Mouse (Mus musculus) Patski (cell line): ENCODE data around the gene Cemip. TPM values are rescaled to one million over a fixed set of nuclear protein-coding genes. Genes with fewer than 3 reads are reported as not detected.

ENCODE experiments used
- ATAC-seq: fragments of 100-300 bp; one replicate; pipeline ENCODE4 v1.8.0; 2021
- CTCF ChIA-PET: fragments of 350-600 bp; sonication (Branson Sonifier 250); formaldehyde crosslinking; loops from one replicate; lab custom pipeline; 2022; ENCODE audit warnings: inconsistent platforms; lab: Charles Lee
- POLR2A ChIA-PET: fragments of 350-600 bp; sonication (Branson Sonifier 250); formaldehyde crosslinking; loops from one replicate; lab custom pipeline; 2022; ENCODE audit warnings: antibody characterized with exemption, inconsistent platforms; lab: Charles Lee
- DNase-seq: peaks from one replicate; pipeline ENCODE4 v3.0.0-alpha.2; 2011; ENCODE audit warnings: low read depth, low spot score
- H3K27me3 ChIP-seq: fragments of 371-371 bp; one replicate; pipeline ENCODE4 v1.5.1; 2021
- CTCF ChIP-seq: fragments of 100-300 bp; IDR thresholded peaks from one replicate; pipeline ENCODE4 v1.5.1; 2021
- in situ Hi-C: fragments of 300-500 bp; cut with MboI; formaldehyde crosslinking; loops from 3 replicates; pipeline ENCODE4 v1.11.1; 2018; ENCODE audit warnings: low pct_unique_long_range_greater_than_20kb, mixed read lengths
- polyA plus RNA-seq: library from polyadenylated mRNA; unstranded; gene quantifications from one replicate; pipeline ENCODE4 v1.2.3, GENCODE M21; 2021

Gene Cemip
- polyA plus RNA-seq, 1 experiment from 2014 or later: 52.6 TPM

- in situ Hi-C loops: no loop called here
- ChIA-PET POLR2A (no interaction called here), CTCF (no interaction called here)
- ATAC-seq (peak; percentile 80), DNase-seq (peak; percentile 62)
- H3K27me3 ChIP-seq: no peaks in the 10 kb centered on the region
- no peak for TF ChIP-seq CTCF
Measured at GRCm38 (mm10) chr7:84117543-84118122, 31.3 kb upstream of the Cemip start.

DNA sequence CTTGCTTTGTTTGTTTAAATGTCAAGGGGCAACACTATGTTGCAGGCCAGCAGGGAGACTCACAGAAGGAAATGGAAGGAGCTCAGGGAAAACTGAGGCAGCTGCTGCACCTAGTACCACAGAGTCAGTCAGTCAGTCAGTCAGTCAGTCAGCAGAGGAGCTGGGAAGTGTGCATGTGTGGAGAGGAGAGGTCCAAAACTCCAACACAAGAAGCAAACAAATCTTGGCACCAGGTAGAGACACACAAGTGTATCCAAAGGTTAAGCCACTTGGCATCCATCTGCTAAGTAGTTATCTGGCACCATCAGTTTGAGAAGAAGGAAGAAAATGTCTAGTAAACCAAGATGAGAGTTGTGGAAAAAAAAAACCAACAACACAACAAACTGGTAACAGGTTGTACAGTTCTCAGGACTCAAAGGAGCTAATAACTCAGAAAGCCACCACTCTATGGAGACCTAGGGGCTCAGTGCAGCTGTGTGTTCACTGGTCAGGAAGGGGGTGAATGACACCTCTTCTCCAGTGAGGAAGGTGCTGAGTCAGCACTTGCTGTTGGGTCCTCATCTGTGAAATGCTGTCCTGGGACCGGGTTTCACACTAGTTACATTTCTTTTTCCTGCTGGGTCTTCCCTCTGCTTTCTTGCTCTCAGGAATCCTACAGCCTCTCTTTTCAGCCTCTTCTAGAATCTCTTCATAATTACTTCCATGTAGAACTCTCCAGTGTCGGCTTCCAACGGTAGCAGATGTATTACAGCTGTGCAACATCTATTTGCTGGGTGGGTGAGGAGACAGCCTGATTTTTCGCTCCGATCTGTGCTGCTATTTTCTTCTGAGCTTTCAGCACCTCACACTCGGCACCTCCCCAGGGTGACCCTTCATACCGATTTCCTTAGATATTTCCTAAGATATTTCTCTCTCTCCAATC is 30.6 kb upstream of the Cemip start:
- H3K27me3 ChIP-seq: no peaks in the 10 kb centered on the region
- in situ Hi-C loops: no loop called here

GRCm38 (mm10) chr7:84115385-84115784 is 29.1 kb upstream of the Cemip start:
- no peak for DNase-seq
- TF ChIP-seq CTCF: peak; percentile 15
- ChIA-PET POLR2A (no interaction called here), CTCF (interaction anchor here (1.2 to 3.3 kb wide), 4 partner anchors 11 to 157 kb away, joined by 4 to 12 read pairs (median 6); partner anchors contain the start of gene Cemip)
- no peak for ATAC-seq
- in situ Hi-C loops: no loop called here
- H3K27me3 ChIP-seq: no peaks in the 10 kb centered on the region

More for the DNA sequence above, 30.6 kb upstream of the Cemip start:
- no peak for DNase-seq
- no peak for TF ChIP-seq CTCF
- ChIA-PET CTCF (interaction anchor here (1.4 kb wide), 1 partner anchor 156 kb away, joined by 4 read pairs; no protein-coding TSS in a partner anchor), POLR2A (no interaction called here)
- ATAC-seq: no peak

- TF ChIP-seq CTCF: no peak
- POLR2A ChIA-PET: interaction anchor here (1.7 kb wide), 1 partner anchor 19 kb away, joined by 4 read pairs; no protein-coding TSS in a partner anchor
- in situ Hi-C loops: no loop called here
- H3K27me3 ChIP-seq: no peaks in the 10 kb centered on the region
- CTCF ChIA-PET: interaction anchor here (0.6 to 3.3 kb wide), 7 partner anchors 11 to 157 kb away, joined by 3 to 12 read pairs (median 4); partner anchors contain the start of gene Cemip
- ATAC-seq (no peak), DNase-seq (no peak)
Measured at GRCm38 (mm10) chr7:84114775-84115174, 28.5 kb upstream of the Cemip start.

DNA sequence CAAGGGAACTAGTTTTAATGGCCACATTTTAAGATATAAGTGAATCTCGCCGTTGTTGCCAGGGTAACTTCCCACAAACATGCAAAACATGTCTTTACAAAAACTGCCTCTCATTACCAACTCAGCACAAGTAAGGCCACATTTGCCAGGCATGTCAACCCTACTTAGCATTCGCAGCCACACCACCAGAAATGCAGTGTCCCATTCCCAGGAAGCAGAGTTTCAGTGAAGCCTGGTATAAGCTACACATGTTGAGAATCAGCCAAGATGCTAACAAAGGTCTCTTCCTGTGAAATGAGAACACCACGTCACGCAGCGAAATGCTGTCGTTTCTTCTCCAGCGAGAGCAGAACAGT is 26.7 kb upstream of the Cemip start:
- TF ChIP-seq CTCF: no peak
- ATAC-seq (no peak), DNase-seq (no peak)
- in situ Hi-C loops: no loop called here
- H3K27me3 ChIP-seq: no peaks in the 10 kb centered on the region
- ChIA-PET CTCF (interaction anchor here (0.9 to 3.3 kb wide), 5 partner anchors 8 to 133 kb away, joined by 3 to 12 read pairs (median 5); partner anchors contain the start of gene Cemip), POLR2A (interaction anchor here (1.7 kb wide), 1 partner anchor 21 kb away, joined by 4 read pairs; no protein-coding TSS in a partner anchor)

- TF ChIP-seq CTCF: no peak
- no peaks in the 10 kb centered on the region for H3K27me3 ChIP-seq
- ChIA-PET POLR2A (no interaction called here), CTCF (interaction anchor here (0.9 to 3.3 kb wide), 3 partner anchors 8 to 134 kb away, joined by 3 to 12 read pairs (median 5); partner anchors contain the start of gene Cemip)
- in situ Hi-C loops: no loop called here
- DNase-seq: no peak
- ATAC-seq: no peak
Measured at GRCm38 (mm10) chr7:84112351-84113034, 26.2 kb upstream of the Cemip start.

DNA sequence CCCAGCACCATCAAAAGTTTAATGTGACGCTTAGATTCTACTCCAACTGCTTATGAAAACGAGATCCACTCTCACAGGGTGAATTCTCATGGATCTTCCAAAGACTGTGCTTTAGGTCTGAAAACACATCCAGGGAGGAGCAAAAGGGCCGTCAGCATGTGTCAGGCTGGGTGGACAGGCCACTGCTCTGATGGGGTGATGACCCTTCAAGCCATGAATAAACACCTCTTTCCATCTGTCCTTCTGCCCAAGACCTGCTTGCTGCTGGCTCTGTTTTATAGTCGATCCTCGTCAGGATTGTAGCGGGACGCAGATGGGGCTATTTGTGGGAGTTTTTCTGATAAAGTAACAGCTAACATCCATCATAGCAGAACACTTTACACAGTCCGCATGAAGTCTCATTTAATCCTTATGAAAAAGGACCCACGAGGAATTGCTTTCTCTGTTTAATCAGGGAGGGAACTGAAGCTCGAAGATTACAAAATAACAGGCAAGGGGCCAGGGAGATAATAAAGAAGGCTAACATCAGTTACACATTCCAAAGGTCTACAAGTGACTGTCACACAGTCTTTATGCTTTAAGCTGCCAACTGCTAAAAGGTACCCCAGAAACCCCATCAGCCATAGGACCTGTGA is 25.5 kb upstream of the Cemip start:
- ChIA-PET POLR2A (no interaction called here), CTCF (interaction anchor here (1.4 to 1.9 kb wide), 2 partner anchors 8 to 24 kb away, joined by 4 to 5 read pairs; no protein-coding TSS in a partner anchor)
- DNase-seq (no peak), ATAC-seq (no peak)
- no peaks in the 10 kb centered on the region for H3K27me3 ChIP-seq
- TF ChIP-seq CTCF: no peak
- in situ Hi-C loops: no loop called here

GRCm38 (mm10) chr7:84106942-84107341 is 20.6 kb upstream of the Cemip start:
- no peaks in the 10 kb centered on the region for H3K27me3 ChIP-seq
- ChIA-PET POLR2A (no interaction called here), CTCF (no interaction called here)
- no peak for DNase-seq
- in situ Hi-C loops: no loop called here
- ATAC-seq: no peak
- TF ChIP-seq CTCF: no peak

- TF ChIP-seq CTCF: no peak
- ATAC-seq (no peak), DNase-seq (no peak)
- H3K27me3 ChIP-seq: no peaks in the 10 kb centered on the region
- POLR2A ChIA-PET: no interaction called here
- in situ Hi-C loops: no loop called here
- CTCF ChIA-PET: no interaction called here
Measured at GRCm38 (mm10) chr7:84102589-84102988, 16.3 kb upstream of the Cemip start.

DNA sequence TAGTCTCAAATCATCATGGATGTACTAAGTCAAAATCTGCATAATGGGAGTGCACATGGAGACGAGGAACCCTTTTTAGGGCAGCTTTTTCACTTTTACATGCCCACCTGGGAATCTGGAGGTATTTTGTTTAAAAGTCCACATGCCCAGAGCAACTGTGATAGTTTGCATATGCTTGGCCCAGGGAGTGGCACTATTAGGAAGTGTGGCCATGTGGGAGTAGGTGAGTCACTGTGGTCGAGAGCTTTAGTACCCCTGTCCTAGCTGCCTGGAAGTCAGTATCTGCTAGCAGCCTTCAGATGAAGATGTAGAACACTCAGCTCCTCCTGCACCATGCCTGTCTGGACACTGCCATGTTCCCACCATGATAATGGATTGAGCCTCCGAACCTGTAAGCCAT is 14.4 kb upstream of the Cemip start:
- CTCF ChIA-PET: no interaction called here
- no peaks in the 10 kb centered on the region for H3K27me3 ChIP-seq
- in situ Hi-C loops: no loop called here
- no peak for TF ChIP-seq CTCF
- POLR2A ChIA-PET: no interaction called here
- ATAC-seq: no peak
- DNase-seq: no peak
